Mouse (Mus musculus): ENCODE data around the gene Nme7.

DNA sequence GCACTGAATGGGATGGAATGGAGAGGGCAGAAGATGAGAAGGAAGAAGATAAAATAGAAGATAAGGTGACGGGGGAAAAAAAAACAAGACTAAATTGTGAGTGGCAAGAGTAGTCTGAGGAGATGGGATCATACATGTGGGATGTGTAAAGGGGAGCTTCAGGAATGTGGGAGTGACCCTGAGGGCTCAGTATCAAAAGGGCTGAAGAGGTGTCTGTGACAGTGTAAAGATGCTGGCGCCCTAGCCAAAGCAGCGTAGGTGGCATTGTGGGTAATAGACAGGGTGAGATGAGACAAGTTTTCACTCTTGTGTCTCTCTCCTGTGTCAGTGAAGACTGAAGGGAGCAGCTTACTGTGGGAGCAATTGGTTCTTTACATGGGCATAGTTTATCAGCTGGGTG is 95.7 kb downstream of the Nme7 start:
- TF ChIP-seq FLI1 (IDR thresholded peaks at IDR 0.05; ENCODE audit: low read length) (no peak), GATA1 (IDR thresholded peaks at IDR 0.05; ENCODE audit: borderline replicate concordance, low read length) (no peak)
